16 mouse cellular contexts compared by ENCODE assay signal in genomic region chr2:35556918-35557486, GRCm38 (mm10). TPM values are rescaled to one million over a fixed set of nuclear protein-coding genes. Genes with fewer than 3 reads are reported as not detected.
DNase-seq lines count a peak whose midpoint lies in the region; ATAC-seq and TF ChIP-seq lines count a peak whose summit lies in the region.
"Had no signal": no experiment of that assay in that cellular context is flagged by ENCODE, and none has a peak within 500 bp of the region (broad histone marks: within the 10 kb centered on the region; RNA-seq: fewer than 3 reads in every experiment).

No protein-coding gene starts in this region.

- no peak overlapping the region for H3K9ac ChIP-seq in intestine, embryonic 15.5 days
- H3K9ac ChIP-seq in intestine, postnatal 0 days (ENCODE audit: low read depth, low read length) = no peak overlapping the region
- no peak overlapping the region for H3K9ac ChIP-seq in stomach, embryonic 15.5 days
- no peak overlapping the region for H3K9ac ChIP-seq in forebrain, embryonic 14.5 days (ENCODE audit: low read length)
- H3K9ac ChIP-seq: liver, postnatal 0 days; midbrain, embryonic 15.5 days had no signal

- 0 out of 2 replicates have a peak, but pooled peaks cover 3% of the 10 kb centered on the region for H3K27me3 ChIP-seq in intestine, embryonic 15.5 days (replicated peaks)
- no peaks in the 10 kb centered on the region for H3K27me3 ChIP-seq in intestine, postnatal 0 days (replicated peaks; ENCODE audit: control insufficient read depth, insufficient read depth, low read length)
- no peaks in the 10 kb centered on the region for H3K27me3 ChIP-seq in stomach, embryonic 15.5 days (replicated peaks)
- H3K27me3 ChIP-seq in forebrain, embryonic 14.5 days (replicated peaks; ENCODE audit: control insufficient read depth, insufficient read depth, low read length) = no peaks in the 10 kb centered on the region
- H3K27me3 ChIP-seq: midbrain, embryonic 15.5 days had no signal

- intact Hi-C loops in heart, postnatal 25 days (cut with DNase I) = no loop called here

- H3K9me3 ChIP-seq in intestine, embryonic 15.5 days = no peaks in the 10 kb centered on the region
- H3K9me3 ChIP-seq in intestine, postnatal 0 days (ENCODE audit: control insufficient read depth) = no peaks in the 10 kb centered on the region
- no peaks in the 10 kb centered on the region for H3K9me3 ChIP-seq in stomach, embryonic 15.5 days
- H3K9me3 ChIP-seq in forebrain, embryonic 14.5 days (replicated peaks; ENCODE audit: control insufficient read depth, low read length) = no peaks in the 10 kb centered on the region
- H3K9me3 ChIP-seq: forebrain, embryonic 10.5 days; hindbrain, embryonic 10.5 days; midbrain, embryonic 15.5 days had no signal

- no peak for TF ChIP-seq CTCF in intestine, postnatal 0 days (IDR thresholded peaks at IDR 0.05; ENCODE audit: low read depth)

- peaks cover 27% of the 10 kb centered on the region for H3K4me1 ChIP-seq in intestine, embryonic 15.5 days (replicated peaks)
- no peaks in the 10 kb centered on the region for H3K4me1 ChIP-seq in intestine, postnatal 0 days (replicated peaks; ENCODE audit: control insufficient read depth, insufficient read depth, low read length)
- peaks cover 22% of the 10 kb centered on the region for H3K4me1 ChIP-seq in stomach, embryonic 15.5 days
- no peaks in the 10 kb centered on the region for H3K4me1 ChIP-seq in forebrain, embryonic 14.5 days (ENCODE audit: control insufficient read depth, insufficient read depth, low read length)

- ATAC-seq in intestine, embryonic 15.5 days = no peak
- no peak for ATAC-seq in intestine, postnatal 0 days
- no peak for ATAC-seq in stomach, embryonic 15.5 days (ENCODE audit: insufficient read depth, low FRiP score, low read depth)
- ATAC-seq in forebrain, embryonic 14.5 days = no peak
- ATAC-seq: liver, postnatal 0 days; midbrain, embryonic 15.5 days had no signal

- no peak overlapping the region for H3K4me3 ChIP-seq in intestine, embryonic 15.5 days (replicated peaks)
- no peak overlapping the region for H3K4me3 ChIP-seq in intestine, postnatal 0 days (ENCODE audit: low read depth, low read length)
- no peak overlapping the region for H3K4me3 ChIP-seq in stomach, embryonic 15.5 days (replicated peaks)
- H3K4me3 ChIP-seq in forebrain, embryonic 14.5 days (ENCODE audit: low read depth, low read length) = no peak overlapping the region
- H3K4me3 ChIP-seq: forebrain, embryonic 10.5 days; hindbrain, embryonic 10.5 days; midbrain, embryonic 15.5 days; myocyte had no signal

- no peak overlapping the region for H3K4me2 ChIP-seq in intestine, embryonic 15.5 days (replicated peaks)
- no peak overlapping the region for H3K4me2 ChIP-seq in intestine, postnatal 0 days (replicated peaks; ENCODE audit: low read depth)
- 0 out of 2 replicates have a peak overlapping the region, but pooled peaks have one; percentile 23 for H3K4me2 ChIP-seq in stomach, embryonic 15.5 days
- no peak overlapping the region for H3K4me2 ChIP-seq in forebrain, embryonic 14.5 days (ENCODE audit: low read length)
- H3K4me2 ChIP-seq: midbrain, embryonic 15.5 days had no signal

- no peaks in the 10 kb centered on the region for H3K36me3 ChIP-seq in intestine, embryonic 15.5 days
- no peaks in the 10 kb centered on the region for H3K36me3 ChIP-seq in intestine, postnatal 0 days (ENCODE audit: control insufficient read depth, insufficient read depth)
- no peaks in the 10 kb centered on the region for H3K36me3 ChIP-seq in stomach, embryonic 15.5 days
- no peaks in the 10 kb centered on the region for H3K36me3 ChIP-seq in forebrain, embryonic 14.5 days (ENCODE audit: control insufficient read depth, insufficient read depth, low read length)
- H3K36me3 ChIP-seq: forebrain, embryonic 10.5 days; hindbrain, embryonic 10.5 days; midbrain, embryonic 15.5 days had no signal

- DNase-seq in cerebellum, adult 18-20 months = peak; percentile 30 to 32
- DNase-seq in cerebellum, postnatal 4 days (ENCODE audit: low spot score in 2 of 2) = no peak
- DNase-seq in cerebellum, adult 9-11 months = peak; percentile 55
- no peak for DNase-seq in forebrain, embryonic 14.5 days (ENCODE audit: low spot score)
- no peak for DNase-seq in heart, postnatal 25 days (ENCODE audit: low spot score)
- DNase-seq: heart, adult 18-20 months; liver; liver, postnatal 0 days; lung, postnatal 36 days had no signal

- 0 out of 2 replicates have a peak overlapping the region, but pooled peaks have one; percentile 78 for H3K27ac ChIP-seq in intestine, embryonic 15.5 days
- H3K27ac ChIP-seq in intestine, postnatal 0 days (ENCODE audit: low read depth, low read length) = no peak overlapping the region
- peak overlapping the region; percentile 69; the same call in 1 of the 2 replicates for H3K27ac ChIP-seq in stomach, embryonic 15.5 days
- no peak overlapping the region for H3K27ac ChIP-seq in forebrain, embryonic 14.5 days (ENCODE audit: low read depth, low read length)
- H3K27ac ChIP-seq: midbrain, embryonic 15.5 days had no signal

- WGBS in intestine, embryonic 15.5 days = 71% methylated on average over 5 of the region's 5 CpGs
- 71% methylated on average over 5 of the region's 5 CpGs for WGBS in intestine, postnatal 0 days
- 64% methylated on average over 5 of the region's 5 CpGs for WGBS in stomach, embryonic 15.5 days
- WGBS in forebrain, embryonic 14.5 days = 80% methylated on average over 3 of the region's 5 CpGs

RNA-seq across cellular contexts. Expression of gene Dab2ip, which starts 1.1 kb away (rescaled TPM):
- polyA plus RNA-seq in intestine, embryonic 15.5 days (2015; fragmentation: Nextera tagmentation; extraction: Ambion mirVana) = 52.7 and 54.9 TPM in 2 replicates
- 41.3 and 48.5 TPM in 2 replicates for polyA plus RNA-seq in intestine, postnatal 0 days (2015; fragmentation: Nextera tagmentation; extraction: Ambion mirVana)
- polyA plus RNA-seq in stomach, embryonic 15.5 days (2015; fragmentation: Nextera tagmentation; extraction: Ambion mirVana) = 60.0 and 62.5 TPM in 2 replicates
- polyA plus RNA-seq in forebrain, embryonic 14.5 days (2014; fragmentation: Nextera tagmentation; extraction: Ambion mirVana) = 29.7 and 37.9 TPM in 2 replicates
- total RNA-seq in heart, postnatal 25 days (2021) = 10 to 100 TPM; 46.0 to 52.1 TPM

Comparison
In these comparisons a context has a peak if more than half of its experiments do, and no peak if none do; other contexts are left out.
1. DNase-seq: peak in cerebellum, adult 18-20 months (2 of 2) and cerebellum, adult 9-11 months (single experiment); none in cerebellum, postnatal 4 days (0 of 2), forebrain, embryonic 14.5 days (single experiment) and heart, postnatal 25 days (single experiment).
2. H3K27ac ChIP-seq: peak in intestine, embryonic 15.5 days (single experiment) and stomach, embryonic 15.5 days (single experiment); none in intestine, postnatal 0 days (single experiment) and forebrain, embryonic 14.5 days (single experiment).